Mouse (Mus musculus): ENCODE results near the gene Fut9. TPM values are rescaled to one million over a fixed set of nuclear protein-coding genes. Genes with fewer than 3 reads are reported as not detected.
A peak's percentile ranks its signal among the peaks of the same experiment; 100 is the strongest.

The Fut9 gene
- polyA plus RNA-seq (2016; fragmentation: Nextera tagmentation; extraction: Ambion mirVana): 6.3 and 7.1 TPM in 2 replicates

DNA sequence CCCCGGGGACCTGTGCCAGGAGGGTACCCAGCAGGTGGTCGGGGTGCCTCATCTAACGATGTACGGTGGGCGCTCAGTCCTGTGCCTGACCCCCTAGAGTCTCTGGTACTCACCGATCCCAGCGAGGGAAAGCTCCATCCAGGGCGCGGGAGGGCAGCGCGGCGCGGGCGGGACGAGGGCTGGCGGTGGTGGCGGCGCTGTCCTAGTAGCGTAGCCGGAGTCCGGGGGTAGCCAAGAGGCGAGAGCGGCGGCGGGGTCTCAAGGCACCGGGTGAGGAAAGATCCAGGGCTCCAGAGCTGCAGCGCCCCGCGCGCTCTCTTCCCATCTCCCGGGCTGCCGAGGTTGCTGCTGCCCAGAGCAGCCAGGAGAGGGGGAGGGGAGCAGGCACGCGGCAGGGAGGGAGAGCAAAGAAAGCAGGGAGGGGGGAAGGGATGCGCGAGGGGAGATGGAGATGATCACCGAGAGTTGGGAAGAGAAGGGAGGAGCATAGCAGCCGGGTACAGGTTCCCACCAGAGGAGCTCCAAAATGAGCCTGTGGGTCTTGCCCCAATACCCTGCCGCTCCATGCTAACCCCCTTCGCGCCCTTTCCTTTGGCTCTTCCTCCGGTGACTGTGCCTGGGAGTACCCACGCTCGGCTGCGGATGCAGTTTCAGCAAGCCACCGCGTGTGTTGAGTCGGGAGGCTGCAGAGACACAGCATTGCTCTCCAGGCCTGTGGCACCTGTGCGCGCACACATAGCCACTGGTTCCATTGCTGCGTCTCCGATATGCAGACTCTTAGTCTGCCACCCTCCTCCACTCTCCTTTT, at the start of gene Fut9:
Fut9 (minus strand) TSS at position 769 of the 808 bp plus-strand sequence.
- H3K27ac ChIP-seq: peak within 1 kb of the TSS; percentile 96
- peak within 1 kb of the TSS; percentile 75 for H3K4me3 ChIP-seq
- WGBS: under 1% methylated on average over 52 of the region's 52 CpGs
- no peaks in the 10 kb centered on the region for H3K9me3 ChIP-seq
- H3K27me3 ChIP-seq (ENCODE audit: poor library complexity, severe bottlenecking): peaks cover 35% of the 10 kb centered on the region
- DNase-seq (ENCODE audit: extremely low spot score, low spot score): peak; percentile 77
- H3K4me1 ChIP-seq: peaks cover 33% of the 10 kb centered on the region
- no peaks in the 10 kb centered on the region for H3K36me3 ChIP-seq (replicated peaks)

DNA sequence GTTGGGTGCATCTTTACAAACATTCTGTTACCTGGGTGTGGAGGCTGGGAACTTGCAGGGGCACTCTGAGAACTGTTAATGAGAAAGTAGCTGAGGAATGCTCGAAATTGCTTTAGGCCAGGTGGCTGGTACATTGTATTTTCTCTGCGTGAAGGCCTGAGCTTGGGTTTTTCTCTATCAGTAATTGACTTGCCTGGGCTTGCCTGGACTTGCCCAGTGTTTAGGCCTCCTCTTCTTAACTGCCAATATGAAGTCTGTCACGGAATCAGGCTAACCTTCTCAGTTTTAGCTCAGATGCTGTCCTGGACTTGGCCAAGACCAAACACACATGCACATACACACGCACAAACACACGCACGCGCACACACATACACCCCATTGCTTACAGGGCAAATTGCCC, 15.7 kb upstream of the Fut9 start:
- H3K4me1 ChIP-seq: peaks cover 6% of the 10 kb centered on the region; the same call in 1 of the 2 replicates
- DNase-seq (ENCODE audit: extremely low spot score, low spot score): no peak
- H3K27me3 ChIP-seq (ENCODE audit: poor library complexity, severe bottlenecking): no peaks in the 10 kb centered on the region
- H3K36me3 ChIP-seq (replicated peaks): no peaks in the 10 kb centered on the region
- H3K27ac ChIP-seq: no peak overlapping the region
- 91% methylated on average over 7 of the region's 7 CpGs for WGBS
- no peak overlapping the region for H3K4me3 ChIP-seq
- H3K9me3 ChIP-seq: no peaks in the 10 kb centered on the region

DNA sequence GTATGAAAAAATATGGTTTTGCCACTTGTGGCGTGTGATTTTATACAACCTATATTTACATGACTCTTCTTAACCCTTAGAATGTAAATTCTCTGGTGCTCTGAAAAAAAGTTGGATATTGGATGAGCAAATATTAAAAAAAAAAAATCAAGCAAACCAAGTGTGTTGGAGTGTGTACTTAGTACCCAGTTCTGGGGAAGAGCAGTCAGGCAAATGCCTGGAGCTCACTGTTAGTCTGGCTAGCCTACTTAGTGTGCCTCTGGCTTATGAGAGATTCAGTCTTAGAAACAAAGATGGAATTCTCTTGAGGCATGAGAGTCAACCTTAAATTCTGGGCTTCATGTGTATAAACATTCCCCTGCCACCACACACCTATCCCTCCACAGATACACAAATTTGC, 13.3 kb upstream of the Fut9 start:
- no peaks in the 10 kb centered on the region for H3K27me3 ChIP-seq (ENCODE audit: poor library complexity, severe bottlenecking)
- DNase-seq (ENCODE audit: extremely low spot score, low spot score): no peak
- H3K36me3 ChIP-seq (replicated peaks): no peaks in the 10 kb centered on the region
- H3K27ac ChIP-seq: no peak overlapping the region
- H3K9me3 ChIP-seq: no peaks in the 10 kb centered on the region
- WGBS: 90% methylated on average over 1 of the region's 1 CpGs
- no peak overlapping the region for H3K4me3 ChIP-seq
- peaks cover 6% of the 10 kb centered on the region; the same call in 1 of the 2 replicates for H3K4me1 ChIP-seq

DNA sequence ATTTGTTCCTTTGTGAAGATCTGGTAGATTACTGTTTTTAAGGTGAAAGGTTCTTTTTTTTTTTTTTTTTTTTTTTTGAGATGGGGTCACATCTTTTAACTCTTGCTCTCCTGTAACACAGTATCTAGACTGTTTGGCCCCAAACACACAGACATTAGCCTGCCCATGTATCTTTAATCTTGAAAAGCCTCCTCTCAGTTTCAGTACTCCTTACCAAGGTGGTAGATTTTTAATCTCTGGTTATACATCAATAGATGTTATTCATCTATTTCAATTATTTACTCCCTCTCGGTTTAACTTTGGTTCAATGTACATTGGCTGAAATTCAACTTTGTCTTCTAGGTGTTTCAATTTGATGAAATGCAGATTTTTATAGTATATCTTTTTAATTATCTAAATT, 10.0 kb upstream of the Fut9 start:
- DNase-seq (ENCODE audit: extremely low spot score, low spot score): no peak
- no peaks in the 10 kb centered on the region for H3K36me3 ChIP-seq (replicated peaks)
- WGBS: 92% methylated on average over 1 of the region's 1 CpGs
- H3K27ac ChIP-seq: no peak overlapping the region
- H3K4me1 ChIP-seq: peaks cover 6% of the 10 kb centered on the region; the same call in 1 of the 2 replicates
- no peak overlapping the region for H3K4me3 ChIP-seq
- H3K27me3 ChIP-seq (ENCODE audit: poor library complexity, severe bottlenecking): no peaks in the 10 kb centered on the region
- no peaks in the 10 kb centered on the region for H3K9me3 ChIP-seq

DNA sequence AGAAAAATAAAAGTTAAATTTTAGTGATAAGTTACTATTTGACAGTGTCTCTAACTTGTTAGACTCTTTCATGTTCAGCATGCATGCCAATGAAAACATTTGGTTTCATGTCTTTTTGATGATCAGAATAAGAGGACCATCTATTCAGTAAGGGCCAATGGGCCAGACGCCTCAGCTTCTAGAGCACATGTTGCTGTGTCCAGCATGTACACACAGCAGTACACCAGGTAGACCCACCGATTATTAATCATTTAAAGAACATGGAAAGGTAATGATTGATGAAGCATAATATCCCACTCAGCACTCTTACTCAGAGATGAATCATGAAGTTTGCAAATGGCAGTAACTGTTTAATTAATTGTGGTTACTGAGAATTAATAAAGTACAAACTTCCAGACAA, 1.7 kb upstream of the Fut9 start:
- no peak for DNase-seq (ENCODE audit: extremely low spot score, low spot score)
- Histone ChIP-seq H3K27ac (no peak overlapping the region), H3K9me3 (no peaks in the 10 kb centered on the region), H3K27me3 (ENCODE audit: poor library complexity, severe bottlenecking) (peaks cover 35% of the 10 kb centered on the region), H3K4me3 (no peak overlapping the region), H3K36me3 (replicated peaks) (no peaks in the 10 kb centered on the region), H3K4me1 (peaks cover 33% of the 10 kb centered on the region)
- 82% methylated on average over 2 of the region's 2 CpGs for WGBS

DNA sequence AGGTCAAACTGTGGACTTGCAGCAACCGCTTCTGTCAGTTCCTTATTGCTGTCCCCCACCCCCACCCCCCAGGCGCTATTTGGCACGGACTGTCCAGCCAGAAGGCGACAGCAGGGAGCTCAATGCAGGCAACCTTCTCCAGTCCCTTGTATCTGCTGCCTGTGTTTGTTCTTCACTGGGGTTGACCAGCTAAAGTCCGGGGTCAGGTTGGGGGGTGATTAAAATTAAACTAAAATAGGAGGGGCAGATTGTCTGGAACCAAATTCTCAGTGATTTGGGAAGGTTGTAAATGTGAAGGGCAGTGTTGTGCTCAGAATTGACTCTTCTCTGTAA, 206 bp upstream of the Fut9 start:
- Histone ChIP-seq H3K9me3 (no peaks in the 10 kb centered on the region), H3K36me3 (replicated peaks) (no peaks in the 10 kb centered on the region), H3K4me1 (peaks cover 33% of the 10 kb centered on the region), H3K27ac (peak overlapping the region; percentile 96), H3K4me3 (peak overlapping the region; percentile 75), H3K27me3 (ENCODE audit: poor library complexity, severe bottlenecking) (peaks cover 35% of the 10 kb centered on the region)
- WGBS: 4% methylated on average over 5 of the region's 5 CpGs
- no peak for DNase-seq (ENCODE audit: extremely low spot score, low spot score)

DNA sequence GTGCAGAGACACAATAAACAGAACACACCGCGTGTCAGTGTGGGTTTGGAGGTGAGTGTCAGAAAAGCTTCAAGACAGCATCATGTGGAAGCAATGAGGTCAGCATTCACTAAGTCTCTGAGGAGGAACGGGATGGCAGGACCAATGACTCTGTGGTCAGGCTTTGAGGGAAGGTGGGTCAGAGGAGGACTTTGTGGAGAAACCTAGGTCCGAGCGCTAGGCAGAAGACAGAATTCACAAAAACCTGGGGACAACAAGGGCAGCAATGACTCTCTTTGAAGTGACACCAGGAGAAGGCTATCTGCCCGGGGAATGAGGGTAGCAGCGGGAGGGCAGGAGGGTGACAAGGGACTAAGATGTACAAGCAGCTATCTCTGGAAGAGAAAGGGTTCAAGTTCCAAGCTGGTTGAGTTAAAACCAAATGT, 981 bp downstream of the Fut9 start:
- H3K27ac ChIP-seq: peak overlapping the region; percentile 96
- H3K9me3 ChIP-seq: no peaks in the 10 kb centered on the region
- H3K36me3 ChIP-seq (replicated peaks): no peaks in the 10 kb centered on the region
- H3K27me3 ChIP-seq (ENCODE audit: poor library complexity, severe bottlenecking): peaks cover 35% of the 10 kb centered on the region
- DNase-seq (ENCODE audit: extremely low spot score, low spot score): no peak
- H3K4me3 ChIP-seq: peak overlapping the region; percentile 75
- H3K4me1 ChIP-seq: peaks cover 33% of the 10 kb centered on the region
- under 1% methylated on average over 7 of the region's 7 CpGs for WGBS

DNA sequence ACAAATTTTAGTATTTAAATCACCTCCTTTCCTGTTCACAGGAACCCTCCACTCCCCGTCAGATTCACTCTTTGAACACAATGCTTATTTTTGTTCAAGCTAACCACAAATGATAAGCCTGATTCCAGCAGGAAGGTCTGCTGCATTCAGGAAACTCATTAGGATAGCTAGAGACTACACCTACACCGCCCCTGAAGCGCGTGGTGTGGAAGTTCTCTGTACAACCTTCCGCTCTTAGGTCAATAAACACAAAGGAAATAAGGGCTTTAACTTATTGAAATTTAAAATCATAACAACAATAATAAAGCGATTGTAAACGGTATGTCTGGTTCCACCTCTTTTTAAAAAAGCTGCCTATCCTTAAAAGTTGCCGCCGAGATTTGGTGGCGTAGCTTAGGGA, 1.6 kb downstream of the Fut9 start:
- no peak for DNase-seq (ENCODE audit: extremely low spot score, low spot score)
- peak overlapping the region; percentile 75 for H3K4me3 ChIP-seq

DNA sequence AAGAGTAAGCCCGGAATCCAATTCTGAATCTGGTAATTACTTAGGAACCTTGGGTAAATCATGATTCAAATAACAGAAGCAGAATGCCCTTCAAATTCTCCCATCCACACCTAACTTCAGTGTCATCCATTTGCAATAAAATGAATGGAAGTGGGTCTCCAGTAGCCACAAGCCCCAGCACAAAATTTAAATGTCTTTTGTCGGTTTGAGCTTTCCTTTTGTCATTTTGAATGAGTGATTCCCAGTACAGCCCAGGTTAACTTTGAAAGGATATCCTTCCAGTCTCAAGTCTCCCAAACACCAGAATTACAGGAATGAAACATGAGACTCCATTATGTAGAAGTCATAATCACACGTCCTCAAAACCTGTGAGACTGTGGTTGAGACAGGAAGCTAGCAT, 3.9 kb downstream of the Fut9 start:
- WGBS: 57% methylated on average over 3 of the region's 3 CpGs

More for the DNA sequence above, 1.6 kb downstream of the Fut9 start:
- 16% methylated on average over 10 of the region's 10 CpGs for WGBS
- Histone ChIP-seq H3K9me3 (no peaks in the 10 kb centered on the region), H3K27ac (peak overlapping the region; percentile 96), H3K4me1 (peaks cover 36% of the 10 kb centered on the region), H3K27me3 (ENCODE audit: poor library complexity, severe bottlenecking) (peaks cover 35% of the 10 kb centered on the region), H3K36me3 (replicated peaks) (no peaks in the 10 kb centered on the region)

DNA sequence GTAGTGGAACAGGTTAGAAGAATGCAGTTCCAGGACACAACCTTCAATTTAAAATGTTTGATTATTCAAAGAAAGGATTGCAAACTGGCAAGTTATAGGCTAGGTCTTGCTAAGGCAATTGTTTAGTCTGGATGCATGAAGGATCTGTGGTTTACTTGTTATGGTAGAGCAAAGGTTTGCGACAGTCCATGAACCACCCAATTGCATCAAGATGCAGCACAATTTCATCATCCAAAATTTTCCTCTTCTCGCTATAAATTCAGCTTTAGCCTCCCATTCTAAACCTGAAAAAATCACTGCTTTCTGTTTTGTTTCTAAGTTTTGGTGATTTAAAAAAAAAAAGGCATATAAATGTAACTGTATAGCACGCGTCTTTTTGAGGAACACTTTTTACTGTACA, 14.8 kb downstream of the Fut9 start:
- Histone ChIP-seq H3K4me3 (no peak overlapping the region), H3K27ac (no peak overlapping the region), H3K27me3 (ENCODE audit: poor library complexity, severe bottlenecking) (no peaks in the 10 kb centered on the region), H3K4me1 (no peaks in the 10 kb centered on the region), H3K9me3 (no peaks in the 10 kb centered on the region), H3K36me3 (replicated peaks) (peaks cover 4% of the 10 kb centered on the region; the same call in 1 of the 2 replicates)
- 96% methylated on average over 4 of the region's 4 CpGs for WGBS
- DNase-seq (ENCODE audit: extremely low spot score, low spot score): no peak

More for the DNA sequence above, 3.9 kb downstream of the Fut9 start:
- H3K4me3 ChIP-seq: no peak overlapping the region
- no peak for DNase-seq (ENCODE audit: extremely low spot score, low spot score)
- peaks cover 36% of the 10 kb centered on the region for H3K4me1 ChIP-seq
- peaks cover 34% of the 10 kb centered on the region for H3K27me3 ChIP-seq (ENCODE audit: poor library complexity, severe bottlenecking)
- no peak overlapping the region for H3K27ac ChIP-seq
- no peaks in the 10 kb centered on the region for H3K36me3 ChIP-seq (replicated peaks)
- H3K9me3 ChIP-seq: no peaks in the 10 kb centered on the region

DNA sequence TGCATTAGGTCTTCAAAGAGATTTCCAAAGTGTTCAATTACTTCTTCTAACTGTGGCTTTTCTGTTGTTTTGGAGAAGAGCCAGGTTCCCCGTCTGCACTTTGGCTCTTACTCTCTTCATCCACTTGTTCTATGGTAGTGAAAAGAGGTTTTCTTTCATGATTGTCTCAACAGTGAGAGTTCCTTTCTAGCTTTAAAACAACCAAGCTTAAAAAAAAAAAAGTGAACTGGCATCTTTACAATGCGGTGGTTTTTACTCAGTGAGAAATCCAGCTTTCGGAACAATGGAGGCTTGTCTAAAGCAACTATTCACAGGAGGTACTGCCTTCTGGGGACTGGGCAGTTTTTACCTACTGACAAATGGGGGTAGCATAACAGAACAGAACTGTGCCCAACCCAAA, 31.4 kb downstream of the Fut9 start:
- H3K27me3 ChIP-seq (ENCODE audit: poor library complexity, severe bottlenecking): no peaks in the 10 kb centered on the region
- no peaks in the 10 kb centered on the region for H3K9me3 ChIP-seq
- H3K4me1 ChIP-seq: peaks cover 18% of the 10 kb centered on the region
- no peak for DNase-seq (ENCODE audit: extremely low spot score, low spot score)
- no peak overlapping the region for H3K27ac ChIP-seq
- no peaks in the 10 kb centered on the region; the same call in 1 of the 2 replicates for H3K36me3 ChIP-seq (replicated peaks)
- no peak overlapping the region for H3K4me3 ChIP-seq
- WGBS: 18% methylated on average over 3 of the region's 3 CpGs

DNA sequence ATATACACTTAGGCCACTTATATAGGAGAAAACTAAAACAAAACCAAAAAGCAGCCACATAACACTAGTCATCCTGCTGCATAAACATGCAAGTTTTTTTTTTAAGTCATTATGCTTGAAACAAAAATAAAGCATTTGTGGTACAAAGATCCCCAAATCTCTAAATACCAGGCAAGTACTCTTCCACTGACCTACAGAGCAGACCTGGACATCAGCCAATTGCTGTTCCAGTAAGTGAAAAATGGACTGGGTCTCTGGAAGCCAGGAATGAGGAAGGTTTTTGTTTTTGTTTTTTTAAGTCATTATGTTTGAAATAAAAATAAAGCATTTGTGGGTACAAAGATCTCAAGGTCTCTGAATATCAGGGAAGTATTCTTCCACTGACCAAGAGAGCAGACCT, 37.0 kb downstream of the Fut9 start:
- Histone ChIP-seq H3K4me3 (no peak overlapping the region), H3K4me1 (no peaks in the 10 kb centered on the region; the same call in 1 of the 2 replicates), H3K36me3 (replicated peaks) (no peaks in the 10 kb centered on the region), H3K27me3 (ENCODE audit: poor library complexity, severe bottlenecking) (no peaks in the 10 kb centered on the region), H3K9me3 (no peaks in the 10 kb centered on the region), H3K27ac (no peak overlapping the region)
- DNase-seq (ENCODE audit: extremely low spot score, low spot score): no peak

DNA sequence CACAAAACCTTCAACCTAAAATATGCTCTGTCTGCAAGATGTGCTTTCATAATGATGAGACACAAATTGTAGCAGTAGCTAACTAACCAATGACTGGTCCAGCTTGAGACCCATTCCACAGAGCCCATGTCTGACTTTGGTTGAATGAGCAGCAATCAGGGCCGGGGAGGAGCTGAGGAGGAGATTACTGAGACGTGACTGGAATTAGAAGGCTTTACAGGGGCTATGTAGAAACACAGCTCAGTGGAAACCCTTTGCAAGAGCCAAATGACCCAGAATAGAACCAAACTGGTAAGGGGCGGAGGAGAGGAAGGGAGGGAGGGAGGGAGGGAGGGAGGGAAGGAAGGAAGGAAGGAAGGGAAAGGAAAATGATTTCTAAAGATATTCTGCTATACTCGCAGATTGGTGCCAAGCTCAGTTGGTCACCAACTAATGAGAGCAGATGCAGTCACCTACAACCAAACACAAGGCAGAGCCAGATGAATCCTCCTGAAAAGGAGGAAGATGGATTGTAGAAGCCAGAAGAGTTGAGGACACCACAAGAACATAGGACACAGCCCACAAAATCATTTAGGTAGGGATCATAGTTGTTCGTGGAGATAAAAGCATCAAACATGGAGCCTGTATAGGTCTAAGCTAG, 42.0 kb downstream of the Fut9 start:
- WGBS: 69% methylated on average over 4 of the region's 5 CpGs

More for the DNA sequence above, 42.0 kb downstream of the Fut9 start:
- H3K4me3 ChIP-seq: no peak overlapping the region
- no peaks in the 10 kb centered on the region for H3K36me3 ChIP-seq (replicated peaks)
- no peaks in the 10 kb centered on the region for H3K27me3 ChIP-seq (ENCODE audit: poor library complexity, severe bottlenecking)
- H3K27ac ChIP-seq: no peak overlapping the region
- no peak for DNase-seq (ENCODE audit: extremely low spot score, low spot score)
- H3K9me3 ChIP-seq: no peaks in the 10 kb centered on the region
- H3K4me1 ChIP-seq: peaks cover 4% of the 10 kb centered on the region; the same call in 1 of the 2 replicates
